Mouse (Mus musculus) heart, postnatal 14 days (tissue): ENCODE measurements around the gene Cspg5. TPM values are rescaled to one million over a fixed set of nuclear protein-coding genes. Genes with fewer than 3 reads are reported as not detected.

Experiments
- DNase-seq, 2 experiments: peaks; one replicate each; pipeline ENCODE4 v3.0.0; 2021 to 2022
- intact Hi-C: fragments of 180-260 bp; cut with DNase I; formaldehyde crosslinking; loops from one replicate; pipeline ENCODE4 v1.15.1; 2025
- microRNA-seq, 2 experiments: library from miRNA; unstranded; fragments of <30 nt; microRNA quantifications; one replicate each; pipeline ENCODE4 v1.2.0; 2021 to 2022
- total RNA-seq, 2 experiments: library from RNA; stranded (reverse); gene quantifications; 2 replicates each; pipeline ENCODE4 v1.2.3; 2021

The Cspg5 gene
- total RNA-seq, 2 experiments from 2014 or later: 0.32 to 0.41 TPM

DNA sequence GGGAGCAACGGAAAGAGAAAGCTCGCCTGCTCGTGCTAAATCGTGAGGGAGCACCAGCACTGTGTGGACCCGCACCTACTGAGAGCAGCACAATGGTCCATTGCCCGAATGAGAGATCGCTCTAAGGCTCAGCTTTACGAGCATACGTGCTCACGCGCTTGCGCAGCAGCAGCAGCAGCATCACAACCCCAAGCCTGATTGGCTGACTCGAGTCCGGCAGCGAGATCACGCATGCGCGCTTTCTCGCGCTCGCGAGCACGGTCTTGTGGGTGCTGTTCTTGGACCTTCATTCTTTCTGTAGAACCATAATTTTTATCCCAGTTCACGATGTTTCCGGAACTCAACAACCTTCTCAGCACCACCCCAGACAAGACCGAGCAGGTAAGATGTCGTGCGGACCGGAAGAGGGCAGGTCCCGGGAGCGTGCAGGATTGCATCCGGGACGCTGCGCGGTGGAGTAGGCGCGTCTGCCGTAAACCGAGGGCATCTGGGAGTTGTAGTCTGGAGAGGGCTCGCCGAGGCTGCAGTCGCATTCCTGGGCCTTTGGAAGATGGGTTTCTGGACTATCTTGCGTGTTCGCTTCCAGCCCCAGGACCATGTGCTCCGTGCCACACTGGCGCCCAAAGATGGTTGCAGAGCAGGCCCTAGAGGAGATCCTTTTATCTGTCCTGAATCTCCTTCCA lies 61.5 kb downstream of the Cspg5 start, which contains the start of gene Elp6:
Elp6 (plus strand) TSS at position 205 of the 683 bp plus-strand sequence.
- peak; percentile 89 to 90 for DNase-seq
- intact Hi-C loops: loop anchor here (5.0 to 10.0 kb wide), 2 partner anchors 188 to 970 kb away; partner anchors contain the start of genes Dhx30, Epm2aip1, Mlh1 and Smarcc1

DNA sequence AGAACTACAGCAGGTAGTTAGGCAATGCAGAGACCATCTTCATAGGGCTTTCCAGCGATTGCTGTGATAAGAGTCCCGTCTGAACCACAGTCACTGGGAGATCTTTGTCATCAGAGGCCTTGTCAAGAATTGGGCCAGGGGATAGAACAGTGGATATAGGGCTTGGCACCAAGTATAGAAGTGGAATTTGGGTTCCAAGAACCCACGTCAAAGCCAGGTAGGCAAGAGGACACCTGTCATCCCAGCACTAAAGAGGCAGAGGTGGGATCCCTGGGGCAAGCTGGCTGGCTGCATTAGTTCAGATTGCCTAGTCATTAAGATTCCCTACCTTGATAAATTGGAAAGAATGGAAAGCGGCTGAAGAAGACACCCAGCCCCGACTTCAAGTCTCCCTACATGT lies 62.8 kb downstream of the Cspg5 start:
- DNase-seq: no peak
- intact Hi-C loops: loop anchor here (10.0 kb wide), 1 partner anchor 968 kb away; the partner anchor contains the start of genes Epm2aip1 and Mlh1

Small RNAs within 50 kb of the gene (microRNA-seq; reads per million reads assigned to microRNA genes)
- 38.6 to 71.2 reads per million in 2 experiments for gene Mir6236

Other genes starting within 250 kb of the Cspg5 start
- 10 to 100 TPM; 27.7 to 30.6 TPM for gene Smarcc1, start 126.1 kb upstream of the Cspg5 start, total RNA-seq
- 10 to 100 TPM; 56.8 to 71.3 TPM for gene Dhx30, start 126.0 kb upstream of the Cspg5 start, total RNA-seq
- gene Elp6, start 61.4 kb downstream of the Cspg5 start, total RNA-seq: 1 to 10 TPM; 2.4 to 3.8 TPM
- gene Scap, start 89.5 kb downstream of the Cspg5 start, total RNA-seq: 10 to 100 TPM; 26.4 to 27.6 TPM
- gene Ptpn23, start 164.4 kb downstream of the Cspg5 start, total RNA-seq: 10 to 100 TPM; 15.4 to 17.6 TPM
- gene Ngp, start 176.0 kb downstream of the Cspg5 start, total RNA-seq: 1 to 10 TPM in 1 of 2 experiments, under 1 TPM in 1; 0.69 to 1.5 TPM
- gene Klhl18, start 232.9 kb downstream of the Cspg5 start, total RNA-seq: 10 to 100 TPM; 13.3 to 13.4 TPM
- gene Kif9, start 233.2 kb downstream of the Cspg5 start, total RNA-seq: under 1 TPM; 0.24 to 0.31 TPM